Mouse (Mus musculus) C2C12 (cell line): ENCODE data around the gene Cntf.

Experiments
- CTCF ChIP-seq: IDR thresholded peaks from one replicate; pipeline ENCODE4 v1.5.1; 2011; ENCODE audit not compliant: control insufficient read depth, insufficient read depth, insufficient read length
- USF1 ChIP-seq: IDR thresholded peaks from one replicate; pipeline ENCODE4 v1.6.1; 2011; ENCODE audit warnings: low read depth, mild to moderate bottlenecking, control low read depth, moderate library complexity

DNA sequence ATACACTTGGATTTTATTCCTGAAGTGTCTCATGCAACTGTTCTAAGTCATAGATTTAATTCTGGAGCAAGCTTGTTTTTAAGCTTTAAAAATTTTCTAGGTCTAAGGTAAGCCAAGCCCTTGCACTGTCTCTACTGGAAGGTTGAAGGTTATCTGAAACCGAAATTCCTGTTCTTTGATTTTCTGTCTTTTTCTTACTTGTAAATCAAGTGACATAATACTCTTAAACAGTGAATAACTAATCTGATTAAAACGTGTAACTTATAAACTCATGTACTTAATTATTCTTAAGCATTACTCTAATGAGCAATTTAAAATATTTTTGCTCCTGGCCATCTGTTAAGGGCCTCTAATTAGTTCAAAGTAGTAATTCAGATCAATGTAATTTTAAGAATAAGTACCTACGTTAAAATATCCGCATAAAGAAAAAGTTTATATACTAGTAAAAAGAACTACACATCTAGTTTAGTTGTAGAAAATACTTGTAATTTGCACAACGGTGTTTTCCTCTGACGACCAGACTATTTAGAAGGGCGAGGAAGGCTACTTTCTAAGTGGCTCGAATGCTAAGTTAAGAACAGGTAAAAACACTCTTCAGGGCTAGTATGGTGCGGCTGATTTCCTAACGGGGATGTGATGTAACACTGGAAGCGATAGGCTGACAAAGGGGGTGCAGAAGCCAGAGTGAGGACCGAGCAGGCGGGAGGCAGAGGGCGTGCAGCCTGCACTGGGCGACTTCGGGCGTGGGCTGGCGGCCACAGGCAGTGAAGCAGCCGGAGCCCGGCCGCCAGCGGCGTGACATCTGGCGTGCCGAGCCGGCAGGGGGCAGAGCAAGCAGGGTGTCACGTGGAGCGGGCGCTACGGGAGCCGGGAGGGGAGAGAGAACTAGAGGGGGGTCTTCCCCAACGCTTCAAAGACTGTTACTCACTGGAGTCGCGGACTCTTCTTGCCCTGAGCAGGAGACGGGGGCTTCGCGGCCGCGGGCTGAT is 28.9 kb upstream of the Cntf start:
- TF ChIP-seq CTCF: peak; percentile 89
- TF ChIP-seq USF1: peak; percentile 93
